Mouse (Mus musculus): ENCODE measurements around the gene Zfp518b.
A peak's percentile ranks its signal among the peaks of the same experiment; 100 is the strongest.

The Zfp518b gene

GRCm38 (mm10) chr5:38684164-38684911 is at the start of gene Zfp518b:
Gene Zfp518b, minus strand, starts transcription at chr5:38684826.
- peak; percentile 51 for DNase-seq

DNA sequence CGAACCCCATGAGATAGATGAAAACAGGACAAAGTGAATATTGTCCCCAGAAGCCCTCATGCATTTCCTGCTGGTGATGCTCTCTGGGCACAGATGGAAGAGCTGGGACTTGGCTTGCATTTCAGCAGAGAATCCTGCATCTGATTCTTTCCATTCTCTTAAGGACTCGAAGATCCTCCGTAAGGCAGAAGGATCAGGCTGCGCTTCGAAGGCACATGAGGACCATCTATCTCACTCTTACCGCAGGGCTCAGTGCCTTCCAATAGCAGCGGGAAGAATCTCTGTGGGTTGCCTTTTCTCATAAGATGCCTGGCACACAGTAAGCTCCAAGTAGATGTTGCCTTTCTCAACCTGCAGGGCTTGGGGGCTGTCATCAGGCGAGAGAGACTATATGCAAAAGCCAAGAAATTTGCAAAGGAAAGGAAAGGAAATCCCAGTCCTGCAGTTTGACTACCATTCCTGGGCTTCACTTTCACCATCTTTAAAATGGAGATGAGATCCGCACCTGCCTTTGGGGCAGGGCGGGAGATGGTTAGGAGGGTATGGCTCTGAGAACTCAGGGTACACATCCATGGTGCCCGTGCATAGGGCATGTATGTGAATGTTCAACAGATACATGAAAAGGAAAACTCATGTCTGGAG is 24.4 kb upstream of the Zfp518b start:
- DNase-seq: no peak

- DNase-seq: no peak
These were observed 22.9 kb upstream of the Zfp518b start for GRCm38 (mm10) chr5:38707364-38708075.

GRCm38 (mm10) chr5:38702941-38703340 is 18.3 kb upstream of the Zfp518b start:
- DNase-seq: no peak

- DNase-seq: no peak
These were observed 17.5 kb upstream of the Zfp518b start for GRCm38 (mm10) chr5:38702091-38702490.

- DNase-seq: no peak
These were observed 13.8 kb upstream of the Zfp518b start for GRCm38 (mm10) chr5:38698466-38698865.

DNA sequence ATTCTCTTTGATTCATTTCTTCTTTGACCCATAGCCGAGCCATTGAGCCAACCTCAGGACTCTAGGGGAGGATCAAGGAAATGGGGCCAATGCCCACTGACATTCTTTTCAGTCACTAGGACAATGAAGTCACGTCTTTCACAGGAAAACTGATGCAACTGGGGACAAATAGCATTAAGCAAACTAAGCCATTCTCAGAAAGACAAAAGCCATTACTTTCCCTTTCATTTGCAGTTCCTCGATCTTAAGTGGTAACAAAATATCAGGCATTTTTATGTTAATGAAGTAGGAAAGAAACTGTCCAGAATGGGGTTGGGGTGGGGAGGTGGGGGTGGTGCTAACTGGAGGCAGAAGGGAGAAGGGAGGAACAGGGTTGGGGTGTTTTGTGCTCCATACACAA is 13.4 kb upstream of the Zfp518b start:
- DNase-seq: no peak

GRCm38 (mm10) chr5:38696616-38697375 is 12.2 kb upstream of the Zfp518b start:
- DNase-seq: no peak

DNA sequence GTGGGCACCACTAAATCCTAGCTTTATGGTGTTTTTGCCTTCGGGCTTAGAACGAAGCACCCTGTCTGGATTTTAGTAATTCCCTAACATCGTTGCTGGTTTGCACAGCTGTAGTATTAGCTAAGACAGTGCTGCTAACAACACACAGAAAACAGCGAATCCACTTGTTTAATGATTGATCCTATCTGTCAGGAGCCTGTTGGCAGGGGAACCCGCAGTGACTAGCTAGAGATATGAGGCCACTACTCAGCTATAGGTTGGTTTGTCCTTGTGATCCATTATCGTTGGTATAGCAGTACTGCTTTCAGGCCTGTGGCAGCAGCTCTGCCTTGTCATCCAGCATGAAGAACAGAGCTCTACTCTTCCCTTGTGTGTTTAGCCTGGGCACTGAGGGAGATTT is 8.2 kb upstream of the Zfp518b start:
- DNase-seq: no peak

DNA sequence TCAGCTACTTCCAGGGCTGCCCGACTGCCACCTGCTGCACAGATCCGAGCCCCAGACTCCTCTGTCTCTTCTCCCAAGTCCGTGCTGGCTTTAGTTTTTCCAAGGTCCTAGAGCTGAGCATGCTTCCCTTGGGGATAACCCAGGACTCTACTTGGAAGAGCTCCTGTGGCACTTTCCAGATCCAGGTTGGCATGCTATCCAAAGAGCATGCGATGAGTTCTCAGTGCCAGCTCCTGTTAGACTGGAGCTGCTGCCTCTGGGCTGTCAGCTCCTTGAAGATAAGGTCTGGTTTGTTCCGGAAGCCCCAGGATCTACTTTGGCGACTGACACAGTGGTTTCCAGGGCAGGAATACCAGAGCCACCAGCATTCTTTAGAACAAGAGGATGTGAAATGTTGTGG is 4.6 kb upstream of the Zfp518b start:
- DNase-seq: no peak

GRCm38 (mm10) chr5:38687694-38688093 is 3.1 kb upstream of the Zfp518b start:
- DNase-seq: no peak

- no peak for DNase-seq
These were observed 25.8 kb downstream of the Zfp518b start for GRCm38 (mm10) chr5:38658836-38659235.

- no peak for DNase-seq
These were observed 28.4 kb downstream of the Zfp518b start for GRCm38 (mm10) chr5:38656204-38656603.

GRCm38 (mm10) chr5:38655421-38655928 is 29.2 kb downstream of the Zfp518b start:
- DNase-seq: no peak

GRCm38 (mm10) chr5:38654571-38654970 is 30.1 kb downstream of the Zfp518b start:
- no peak for DNase-seq

- no peak for DNase-seq
These were observed 31.5 kb downstream of the Zfp518b start for GRCm38 (mm10) chr5:38653101-38653500.

GRCm38 (mm10) chr5:38651455-38651854 is 33.2 kb downstream of the Zfp518b start:
- DNase-seq: no peak

DNA sequence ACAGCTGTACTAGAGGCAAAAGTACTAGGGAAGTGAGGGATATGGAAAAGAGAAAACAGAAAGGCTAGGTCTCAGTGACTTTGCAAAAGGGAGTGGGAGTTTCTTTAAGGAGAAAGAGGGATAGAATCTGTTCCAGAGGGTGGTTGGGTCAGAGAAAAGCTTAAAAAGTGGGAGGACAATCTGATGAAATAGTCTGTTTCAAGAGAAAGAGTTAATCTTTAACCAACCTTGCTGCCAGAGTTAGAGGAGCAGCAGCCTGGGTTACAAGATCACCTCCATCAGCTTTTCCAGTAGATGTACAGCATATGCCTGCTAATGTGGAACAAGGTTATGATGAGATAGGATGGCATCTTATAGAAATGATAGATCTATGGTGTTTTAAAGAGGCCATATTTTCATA is 43.1 kb downstream of the Zfp518b start:
- DNase-seq: no peak

DNA sequence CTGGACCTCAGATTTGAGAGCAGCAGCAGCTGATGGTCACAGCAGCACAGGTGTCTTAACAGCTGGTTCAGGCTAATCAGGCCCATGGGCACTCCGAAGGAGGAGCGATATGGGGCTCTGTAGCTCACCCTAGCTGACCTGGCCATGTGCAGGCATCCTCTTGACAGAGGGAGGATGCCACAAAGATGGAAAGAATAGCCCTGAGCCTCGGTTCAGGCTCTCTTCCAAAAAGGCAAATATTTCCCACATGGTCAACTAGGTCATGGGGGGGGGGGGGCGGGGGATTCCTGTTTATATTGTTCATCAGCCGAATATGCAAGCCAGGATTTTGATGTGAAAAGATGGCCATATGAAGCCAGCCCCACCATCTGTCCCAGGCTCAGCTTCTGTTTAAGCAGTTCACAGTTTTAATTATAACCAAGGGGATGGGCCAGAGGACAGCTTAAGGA is 48.3 kb downstream of the Zfp518b start:
- DNase-seq: no peak

- DNase-seq: no peak
These were observed 48.9 kb downstream of the Zfp518b start for GRCm38 (mm10) chr5:38635696-38636095.

GRCm38 (mm10) chr5:38634321-38635164 is 50.1 kb downstream of the Zfp518b start:
- no peak for DNase-seq

Data from kidney, adult 11 months (tissue).